ENCODE assay signal across 8 mouse cellular contexts in the genomic region with DNA sequence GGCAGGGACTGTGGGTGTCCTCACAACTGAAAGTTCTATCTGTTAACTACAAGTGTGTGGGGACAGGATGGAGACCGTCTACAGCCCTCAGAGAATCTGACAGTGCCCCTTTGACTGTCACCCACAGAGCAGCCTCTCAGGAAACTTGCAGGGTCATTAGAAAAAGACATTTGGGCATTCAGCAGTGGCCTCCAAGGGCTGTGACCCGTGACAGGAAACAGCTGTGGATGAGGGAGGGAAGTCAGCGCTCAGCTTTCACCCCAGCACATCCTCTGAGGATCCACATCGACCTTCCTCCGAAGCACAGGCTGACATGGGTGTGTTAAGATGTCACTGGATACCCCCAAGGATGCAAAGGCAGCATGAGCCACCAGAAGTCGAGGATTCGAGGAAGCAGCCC.
DNase-seq lines count a peak whose midpoint lies in the region; ATAC-seq and TF ChIP-seq lines count a peak whose summit lies in the region.

No protein-coding gene starts in this region.

- no peaks in the 10 kb centered on the region for H3K9me3 ChIP-seq in midbrain, embryonic 11.5 days (ENCODE audit: control insufficient read depth, low read length)
- no peaks in the 10 kb centered on the region for H3K9me3 ChIP-seq in midbrain, embryonic 15.5 days

- no peak for TF ChIP-seq POLR2A in thymus, adult 2 months (IDR thresholded peaks at IDR 0.05; ENCODE audit: control insufficient read depth, extremely low read depth, insufficient read depth, low read length, poor library complexity)

- no peaks in the 10 kb centered on the region for H3K36me3 ChIP-seq in midbrain, embryonic 11.5 days (ENCODE audit: control insufficient read depth, insufficient read depth, low read length)
- H3K36me3 ChIP-seq in midbrain, embryonic 15.5 days (replicated peaks), result no peaks in the 10 kb centered on the region
- H3K36me3 ChIP-seq in thymus, adult 2 months (ENCODE audit: control insufficient read depth, insufficient read depth, low read length), result no peaks in the 10 kb centered on the region

- peaks cover 2% of the 10 kb centered on the region; the same call in 1 of the 2 replicates for H3K27me3 ChIP-seq in midbrain, embryonic 11.5 days (ENCODE audit: control insufficient read depth, insufficient read depth, low read length)
- H3K27me3 ChIP-seq in midbrain, embryonic 15.5 days (replicated peaks), result no peaks in the 10 kb centered on the region
- no peaks in the 10 kb centered on the region for H3K27me3 ChIP-seq in thymus, adult 2 months (ENCODE audit: control insufficient read depth, insufficient read depth, low read length)

- peak overlapping the region; percentile 27; the same call in 1 of the 2 replicates for H3K9ac ChIP-seq in midbrain, embryonic 11.5 days (ENCODE audit: low read length)
- no peak overlapping the region for H3K9ac ChIP-seq in midbrain, embryonic 15.5 days

- TF ChIP-seq CTCF in thymus, adult 2 months (IDR thresholded peaks at IDR 0.05; ENCODE audit: borderline replicate concordance, control insufficient read depth, extremely low read depth, insufficient read depth, low read length, poor library complexity), result no peak

- no peak overlapping the region for H3K27ac ChIP-seq in midbrain, embryonic 11.5 days (ENCODE audit: low read depth, low read length)
- H3K27ac ChIP-seq in midbrain, embryonic 15.5 days, result no peak overlapping the region
- no peak overlapping the region for H3K27ac ChIP-seq in thymus, adult 2 months (ENCODE audit: control insufficient read depth, insufficient read depth, low read length)

- H3K4me3 ChIP-seq in midbrain, embryonic 11.5 days (ENCODE audit: low read depth, low read length), result no peak overlapping the region
- H3K4me3 ChIP-seq in midbrain, embryonic 15.5 days, result no peak overlapping the region
- H3K4me3 ChIP-seq in thymus, adult 2 months (ENCODE audit: control insufficient read depth, insufficient read depth, low read length), result no peak overlapping the region

- no peak for ATAC-seq in midbrain, embryonic 11.5 days (ENCODE audit: low FRiP score)
- no peak for ATAC-seq in midbrain, embryonic 15.5 days (replicated peaks)

- WGBS in midbrain, embryonic 11.5 days, result 30% methylated on average over 7 of the region's 7 CpGs
- WGBS in midbrain, embryonic 15.5 days, result 31% methylated on average over 7 of the region's 7 CpGs
- 6% methylated on average over 7 of the region's 7 CpGs for WGBS in thymus, adult 2 months

- DNase-seq in midbrain, embryonic 11.5 days (ENCODE audit: low spot score, missing footprints), result no peak
- DNase-seq in heart, adult 9 months (ENCODE audit: low spot score in 2 of 2), result peak; percentile 51 to 74
- DNase-seq in kidney, postnatal 14 days, result peak; percentile 74
- DNase-seq in thymus, adult 2 months, result peak; percentile 35
- no peak for DNase-seq in right cerebral cortex, postnatal 14 days
- no peak for DNase-seq in urinary bladder, adult 2 months (ENCODE audit: low spot score)
- no peak for DNase-seq in frontal cortex, postnatal 10 days (ENCODE audit: low spot score in 2 of 2)

- H3K4me1 ChIP-seq in midbrain, embryonic 11.5 days (ENCODE audit: control insufficient read depth, insufficient read depth, low read length), result peaks cover 14% of the 10 kb centered on the region
- H3K4me1 ChIP-seq in midbrain, embryonic 15.5 days, result peaks cover 28% of the 10 kb centered on the region
- H3K4me1 ChIP-seq in thymus, adult 2 months (replicated peaks; ENCODE audit: control insufficient read depth, insufficient read depth, low read length), result peaks cover 28% of the 10 kb centered on the region

- no peak overlapping the region for H3K4me2 ChIP-seq in midbrain, embryonic 11.5 days
- H3K4me2 ChIP-seq in midbrain, embryonic 15.5 days, result no peak overlapping the region

Comparison
In these comparisons a context has a peak if more than half of its experiments do, and no peak if none do; other contexts are left out.
1. DNase-seq: peak in heart, adult 9 months (2 of 2), kidney, postnatal 14 days (single experiment) and thymus, adult 2 months (single experiment); none in midbrain, embryonic 11.5 days (single experiment), right cerebral cortex, postnatal 14 days (single experiment), urinary bladder, adult 2 months (single experiment) and frontal cortex, postnatal 10 days (0 of 2).